Comparison of ENCODE assay signal across 9 mouse cellular contexts in genomic region chr2:145822013-145822782, GRCm38 (mm10).
DNase-seq lines count a peak whose midpoint lies in the region; ATAC-seq lines count a peak whose summit lies in the region.
"Had no signal": no experiment of that assay in that cellular context is flagged by ENCODE, and none has a peak within 500 bp of the region (broad histone marks: within the 10 kb centered on the region; RNA-seq: fewer than 3 reads in every experiment).

No protein-coding gene starts in this region.

- peak; percentile 31 for DNase-seq in gastrocnemius, postnatal 25 days
- no peak for DNase-seq in gastrocnemius, postnatal 10 days
- peak; percentile 44 for DNase-seq in brain, adult 2 months (ENCODE audit: low read depth, low spot score)
- peak; percentile 78 for DNase-seq in lung, postnatal 25 days (ENCODE audit: low spot score)
- DNase-seq in spleen, postnatal 10 days (ENCODE audit: low spot score in 2 of 2), result no peak
- DNase-seq in retina, postnatal 1 day, result no peak
- DNase-seq in urinary bladder, postnatal 10 days (ENCODE audit: low spot score), result no peak

- no peak overlapping the region for H3K4me3 ChIP-seq in intestine, embryonic 16.5 days (ENCODE audit: low read length)
- H3K4me3 ChIP-seq: embryonic facial prominence, embryonic 12.5 days had no signal

- ATAC-seq in intestine, embryonic 16.5 days, result peak; percentile 63

- peak overlapping the region; percentile 7; the same call in 1 of the 2 replicates for H3K9ac ChIP-seq in intestine, embryonic 16.5 days (ENCODE audit: low read depth, low read length)
- H3K9ac ChIP-seq: embryonic facial prominence, embryonic 12.5 days had no signal

- H3K27ac ChIP-seq in intestine, embryonic 16.5 days (ENCODE audit: low read length), result peak overlapping the region; percentile 90
- H3K27ac ChIP-seq: embryonic facial prominence, embryonic 12.5 days had no signal

- no peaks in the 10 kb centered on the region; the same call in 1 of the 2 replicates for H3K4me1 ChIP-seq in intestine, embryonic 16.5 days (ENCODE audit: control insufficient read depth, insufficient read depth, low read length)
- H3K4me1 ChIP-seq: embryonic facial prominence, embryonic 12.5 days had no signal

- H3K4me2 ChIP-seq in intestine, embryonic 16.5 days (ENCODE audit: low read depth, low read length), result peak overlapping the region; percentile 23; the same call in 1 of the 2 replicates
- H3K4me2 ChIP-seq: embryonic facial prominence, embryonic 12.5 days had no signal

- H3K36me3 ChIP-seq in intestine, embryonic 16.5 days (ENCODE audit: control insufficient read depth, insufficient read depth, low read length), result no peaks in the 10 kb centered on the region
- H3K36me3 ChIP-seq: embryonic facial prominence, embryonic 12.5 days had no signal

- 73% methylated on average over 15 of the region's 15 CpGs for WGBS in intestine, embryonic 16.5 days

- H3K27me3 ChIP-seq in intestine, embryonic 16.5 days (replicated peaks; ENCODE audit: control insufficient read depth, insufficient read depth, low read length), result no peaks in the 10 kb centered on the region
- H3K27me3 ChIP-seq: embryonic facial prominence, embryonic 12.5 days had no signal

- H3K9me3 ChIP-seq in intestine, embryonic 16.5 days (ENCODE audit: control insufficient read depth, low read length), result no peaks in the 10 kb centered on the region

Comparison
In these comparisons a context has a peak if more than half of its experiments do, and no peak if none do; other contexts are left out.
1. DNase-seq: peak in gastrocnemius, postnatal 25 days (single experiment), brain, adult 2 months (single experiment) and lung, postnatal 25 days (single experiment); none in gastrocnemius, postnatal 10 days (single experiment), spleen, postnatal 10 days (0 of 2), retina, postnatal 1 day (single experiment) and urinary bladder, postnatal 10 days (single experiment).